Mouse (Mus musculus): ENCODE measurements around the gene Kcnk7. TPM values are rescaled to one million over a fixed set of nuclear protein-coding genes. Genes with fewer than 3 reads are reported as not detected.

Gene Kcnk7
- polyA plus RNA-seq (2014; fragmentation: Illumina TruSeq; extraction: RNeasy Lipid Tissue Mini Kit (QIAGEN cat#74804); ENCODE audit: low read depth, low replicate concordance): not detected

GRCm38 (mm10) chr19:5704163-5704800, at the start of gene Kcnk7:
TSS of gene Kcnk7 (plus strand) at chr19:5704367.

DNA sequence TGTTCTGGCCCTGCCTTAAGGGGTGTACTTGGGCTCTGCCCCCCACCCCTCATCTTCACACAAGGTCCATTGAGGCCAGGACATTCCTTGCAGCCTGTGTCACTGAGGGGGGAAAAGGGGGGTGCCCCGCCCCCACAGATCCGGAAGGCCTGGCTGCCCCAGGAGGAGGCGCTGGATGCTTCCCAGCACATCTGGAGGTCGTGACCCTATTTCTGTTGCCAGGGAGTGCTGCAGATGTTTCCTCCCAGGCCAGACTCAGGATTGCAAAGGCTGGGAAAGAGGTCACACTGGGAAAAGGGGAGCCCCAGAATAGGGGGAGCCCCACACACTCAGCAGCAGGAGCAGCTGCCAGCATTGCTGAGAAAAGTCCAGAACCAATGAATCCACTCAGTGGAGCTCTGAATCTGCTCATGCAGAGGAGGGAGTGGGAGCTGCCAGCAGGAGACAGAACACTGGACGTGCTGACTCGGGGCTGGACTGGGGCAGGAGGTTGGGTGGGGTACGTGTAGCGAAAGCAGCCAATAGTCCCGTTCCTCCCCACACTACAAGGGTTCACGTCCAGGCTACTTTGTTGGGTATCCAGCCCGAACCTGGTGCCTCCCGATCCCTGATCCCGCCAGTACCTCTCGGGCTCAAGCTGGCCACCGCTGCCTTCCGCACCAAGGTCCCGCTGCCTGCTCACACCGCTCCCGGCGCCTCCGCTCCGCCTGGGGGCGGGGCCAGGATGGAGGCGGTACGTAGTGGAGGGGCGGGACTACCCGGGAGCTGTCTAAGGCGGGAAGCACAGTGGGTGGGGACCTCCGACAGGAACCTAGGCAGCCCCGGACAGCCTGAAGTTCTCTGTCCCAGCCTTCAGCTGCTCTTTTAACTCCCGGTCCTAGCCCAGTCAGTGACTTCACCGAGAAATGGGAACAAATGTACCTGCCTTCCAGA, 40.9 kb upstream of the Kcnk7 start, which contains the start of gene Sipa1:
TSS of gene Sipa1 (minus strand) at position 727 of the 933 bp plus-strand sequence.

GRCm38 (mm10) chr19:5688200-5689087, 15.7 kb upstream of the Kcnk7 start, which contains the start of the genes Map3k11 and Pcnx3:
TSS of gene Map3k11 (plus strand) at chr19:5688742.
TSS of gene Pcnx3 (minus strand) at chr19:5688908.

GRCm38 (mm10) chr19:5725767-5726515, 21.8 kb downstream of the Kcnk7 start, which contains the start of gene Ehbp1l1:
TSS of gene Ehbp1l1 (minus strand) at chr19:5726317.

DNA sequence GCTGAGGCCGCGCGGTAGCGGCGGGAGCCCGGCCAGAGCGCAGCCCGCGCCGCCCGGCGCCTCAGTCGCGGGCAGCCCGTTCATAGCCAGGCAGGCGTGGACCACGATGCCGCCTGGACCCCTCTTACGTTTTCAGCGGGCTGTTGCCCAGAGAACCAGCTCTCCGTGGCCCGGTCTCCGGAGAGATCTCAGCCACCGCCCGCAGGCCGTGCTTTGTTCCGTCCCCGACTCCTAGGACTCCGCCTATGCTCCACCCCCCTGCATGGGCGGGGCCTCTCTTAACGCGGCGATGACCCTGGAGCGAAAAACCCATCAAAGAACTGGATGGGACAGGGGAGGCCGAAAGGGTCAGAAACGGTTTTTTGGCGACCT, 25.3 kb downstream of the Kcnk7 start, which contains the start of gene Fam89b:
TSS of gene Fam89b (minus strand) at position 210 of the 372 bp plus-strand sequence.

GRCm38 (mm10) chr19:5740320-5741317, 36.5 kb downstream of the Kcnk7 start, which contains the start of gene Ltbp3:
TSS of gene Ltbp3 (plus strand) at chr19:5740904.

Other genes with a start within 250 kb of the Kcnk7 start
- 0.81 TPM for gene Ccdc85b, start 246.5 kb upstream of the Kcnk7 start, polyA plus RNA-seq (2014; fragmentation: Illumina TruSeq; extraction: RNeasy Lipid Tissue Mini Kit (QIAGEN cat#74804); ENCODE audit: low read depth, low replicate concordance)
- gene Fibp, start 243.8 kb upstream of the Kcnk7 start, polyA plus RNA-seq (2014; fragmentation: Illumina TruSeq; extraction: RNeasy Lipid Tissue Mini Kit (QIAGEN cat#74804); ENCODE audit: low read depth, low replicate concordance): 3.6 TPM
- not detected for gene Ctsw, start 235.9 kb upstream of the Kcnk7 start, polyA plus RNA-seq (2014; fragmentation: Illumina TruSeq; extraction: RNeasy Lipid Tissue Mini Kit (QIAGEN cat#74804); ENCODE audit: low read depth, low replicate concordance)
- not detected for gene Efemp2, start 230.4 kb upstream of the Kcnk7 start, polyA plus RNA-seq (2014; fragmentation: Illumina TruSeq; extraction: RNeasy Lipid Tissue Mini Kit (QIAGEN cat#74804); ENCODE audit: low read depth, low replicate concordance)
- gene Mus81, start 216.0 kb upstream of the Kcnk7 start, polyA plus RNA-seq (2014; fragmentation: Illumina TruSeq; extraction: RNeasy Lipid Tissue Mini Kit (QIAGEN cat#74804); ENCODE audit: low read depth, low replicate concordance): 0.69 TPM
- 142 TPM for gene Cfl1, start 213.9 kb upstream of the Kcnk7 start, polyA plus RNA-seq (2014; fragmentation: Illumina TruSeq; extraction: RNeasy Lipid Tissue Mini Kit (QIAGEN cat#74804); ENCODE audit: low read depth, low replicate concordance)
- gene 1700020D05Rik, start 200.6 kb upstream of the Kcnk7 start, polyA plus RNA-seq (2014; fragmentation: Illumina TruSeq; extraction: RNeasy Lipid Tissue Mini Kit (QIAGEN cat#74804); ENCODE audit: low read depth, low replicate concordance): not detected
- 0.36 TPM for gene Snx32, start 193.8 kb upstream of the Kcnk7 start, polyA plus RNA-seq (2014; fragmentation: Illumina TruSeq; extraction: RNeasy Lipid Tissue Mini Kit (QIAGEN cat#74804); ENCODE audit: low read depth, low replicate concordance)
- 2.4 TPM for gene Ovol1, start 143.7 kb upstream of the Kcnk7 start, polyA plus RNA-seq (2014; fragmentation: Illumina TruSeq; extraction: RNeasy Lipid Tissue Mini Kit (QIAGEN cat#74804); ENCODE audit: low read depth, low replicate concordance)
- not detected for gene Ap5b1, start 136.3 kb upstream of the Kcnk7 start, polyA plus RNA-seq (2014; fragmentation: Illumina TruSeq; extraction: RNeasy Lipid Tissue Mini Kit (QIAGEN cat#74804); ENCODE audit: low read depth, low replicate concordance)
- gene Rnaseh2c, start 102.5 kb upstream of the Kcnk7 start, polyA plus RNA-seq (2014; fragmentation: Illumina TruSeq; extraction: RNeasy Lipid Tissue Mini Kit (QIAGEN cat#74804); ENCODE audit: low read depth, low replicate concordance): 2.0 TPM
- 18.3 TPM for gene Kat5, start 94.1 kb upstream of the Kcnk7 start, polyA plus RNA-seq (2014; fragmentation: Illumina TruSeq; extraction: RNeasy Lipid Tissue Mini Kit (QIAGEN cat#74804); ENCODE audit: low read depth, low replicate concordance)
- 0.89 TPM for gene Rela, start 66.9 kb upstream of the Kcnk7 start, polyA plus RNA-seq (2014; fragmentation: Illumina TruSeq; extraction: RNeasy Lipid Tissue Mini Kit (QIAGEN cat#74804); ENCODE audit: low read depth, low replicate concordance)
- 0.20 TPM for gene Sipa1, start 40.7 kb upstream of the Kcnk7 start, polyA plus RNA-seq (2014; fragmentation: Illumina TruSeq; extraction: RNeasy Lipid Tissue Mini Kit (QIAGEN cat#74804); ENCODE audit: low read depth, low replicate concordance)
- gene Map3k11, start 15.6 kb upstream of the Kcnk7 start, polyA plus RNA-seq (2014; fragmentation: Illumina TruSeq; extraction: RNeasy Lipid Tissue Mini Kit (QIAGEN cat#74804); ENCODE audit: low read depth, low replicate concordance): 0.40 TPM
- gene Pcnx3, start 15.5 kb upstream of the Kcnk7 start, polyA plus RNA-seq (2014; fragmentation: Illumina TruSeq; extraction: RNeasy Lipid Tissue Mini Kit (QIAGEN cat#74804); ENCODE audit: low read depth, low replicate concordance): 0.16 TPM
- 1.3 TPM for gene Ehbp1l1, start 21.9 kb downstream of the Kcnk7 start, polyA plus RNA-seq (2014; fragmentation: Illumina TruSeq; extraction: RNeasy Lipid Tissue Mini Kit (QIAGEN cat#74804); ENCODE audit: low read depth, low replicate concordance)
- gene Fam89b, start 25.3 kb downstream of the Kcnk7 start, polyA plus RNA-seq (2014; fragmentation: Illumina TruSeq; extraction: RNeasy Lipid Tissue Mini Kit (QIAGEN cat#74804); ENCODE audit: low read depth, low replicate concordance): not detected
- gene Ltbp3, start 36.5 kb downstream of the Kcnk7 start, polyA plus RNA-seq (2014; fragmentation: Illumina TruSeq; extraction: RNeasy Lipid Tissue Mini Kit (QIAGEN cat#74804); ENCODE audit: low read depth, low replicate concordance): 2.1 TPM
- 0.53 TPM for gene Scyl1, start 67.1 kb downstream of the Kcnk7 start, polyA plus RNA-seq (2014; fragmentation: Illumina TruSeq; extraction: RNeasy Lipid Tissue Mini Kit (QIAGEN cat#74804); ENCODE audit: low read depth, low replicate concordance)
- gene Frmd8, start 170.9 kb downstream of the Kcnk7 start, polyA plus RNA-seq (2014; fragmentation: Illumina TruSeq; extraction: RNeasy Lipid Tissue Mini Kit (QIAGEN cat#74804); ENCODE audit: low read depth, low replicate concordance): 2.8 TPM
- 4.5 TPM for gene Slc25a45, start 173.4 kb downstream of the Kcnk7 start, polyA plus RNA-seq (2014; fragmentation: Illumina TruSeq; extraction: RNeasy Lipid Tissue Mini Kit (QIAGEN cat#74804); ENCODE audit: low read depth, low replicate concordance)
- 0.20 TPM for gene Tigd3, start 189.8 kb downstream of the Kcnk7 start, polyA plus RNA-seq (2014; fragmentation: Illumina TruSeq; extraction: RNeasy Lipid Tissue Mini Kit (QIAGEN cat#74804); ENCODE audit: low read depth, low replicate concordance)
- gene Dpf2, start 208.6 kb downstream of the Kcnk7 start, polyA plus RNA-seq (2014; fragmentation: Illumina TruSeq; extraction: RNeasy Lipid Tissue Mini Kit (QIAGEN cat#74804); ENCODE audit: low read depth, low replicate concordance): 5.4 TPM
- 1.9 TPM for gene Cdc42ep2, start 220.4 kb downstream of the Kcnk7 start, polyA plus RNA-seq (2014; fragmentation: Illumina TruSeq; extraction: RNeasy Lipid Tissue Mini Kit (QIAGEN cat#74804); ENCODE audit: low read depth, low replicate concordance)

All from kidney, adult 10 weeks (tissue).